Mouse (Mus musculus) erythroid progenitor cell, adult 5-6 weeks (primary cell): ENCODE results near the gene Uqcc1. TPM values are rescaled to one million over a fixed set of nuclear protein-coding genes. Genes with fewer than 3 reads are reported as not detected.

Source experiments
- ATAC-seq: replicated peaks from 2 replicates; pipeline ENCODE4 v1.8.0; 2016; ENCODE audit warnings: moderate number of reproducible peaks, mild to moderate bottlenecking, moderate TSS enrichment, inconsistent platforms; ENCODE audit not compliant: poor library complexity, low FRiP score, severe bottlenecking
- total RNA-seq, 2 experiments: library from RNA; stranded (forward) in 1 of 2; stranded (reverse) in 1 of 2; fragments of 150-400 nt in 1 of 2; fragments of 186-747, 209-891 nt in 1 of 2; gene quantifications; 2 replicates each; pipeline versions ENCODE4 v1.2.3 to v1.2.4; 2015 to 2017; ENCODE audit warnings: low replicate concordance in 2 of 2

Uqcc1 gene
- total RNA-seq (2015; ENCODE audit: low replicate concordance) (1.7 and 7.6 TPM in 2 replicates), total RNA-seq (2017; ENCODE audit: low replicate concordance) (2.3 and 2.6 TPM in 2 replicates)

GRCm38 (mm10) chr2:155929531-155930442 lies at the start of gene Uqcc1:
Gene Uqcc1 (minus strand): TSS chr2:155930310.
- ATAC-seq: peak; percentile 94

GRCm38 (mm10) chr2:155979328-155979991 lies 49.4 kb upstream of the Uqcc1 start:
- ATAC-seq: no peak

- no peak for ATAC-seq
These were observed 44.1 kb upstream of the Uqcc1 start for GRCm38 (mm10) chr2:155974087-155974731.

- ATAC-seq: no peak
These were observed 43.2 kb upstream of the Uqcc1 start for GRCm38 (mm10) chr2:155973348-155973747.

- ATAC-seq: no peak
These were observed 32.9 kb upstream of the Uqcc1 start for GRCm38 (mm10) chr2:155962991-155963390.

- no peak for ATAC-seq
These were observed 31.8 kb upstream of the Uqcc1 start for GRCm38 (mm10) chr2:155961862-155962261.

- ATAC-seq: no peak
These were observed 29.9 kb upstream of the Uqcc1 start for GRCm38 (mm10) chr2:155959981-155960380.

GRCm38 (mm10) chr2:155956134-155957059 lies 26.3 kb upstream of the Uqcc1 start, which contains the start of gene Cep250:
Gene Cep250 (plus strand): TSS chr2:155956458.
- ATAC-seq: peak; percentile 98

- ATAC-seq: no peak
These were observed 21.9 kb upstream of the Uqcc1 start for GRCm38 (mm10) chr2:155952006-155952405.

GRCm38 (mm10) chr2:155949362-155949761 lies 19.3 kb upstream of the Uqcc1 start:
- no peak for ATAC-seq

- ATAC-seq: peak; percentile 53; the same call in 1 of the 2 replicates
These were observed 17.4 kb upstream of the Uqcc1 start for GRCm38 (mm10) chr2:155947390-155948002.

GRCm38 (mm10) chr2:155946499-155946898 lies 16.4 kb upstream of the Uqcc1 start:
- ATAC-seq: no peak

- peak; percentile 45 for ATAC-seq
These were observed 16.0 kb upstream of the Uqcc1 start for GRCm38 (mm10) chr2:155946069-155946468.

- ATAC-seq: no peak
These were observed 15.5 kb upstream of the Uqcc1 start for GRCm38 (mm10) chr2:155945580-155945979.

- ATAC-seq: no peak
These were observed 15.0 kb upstream of the Uqcc1 start, which contains the start of gene Gdf5 for GRCm38 (mm10) chr2:155945124-155945523. Gene Gdf5 (minus strand): TSS chr2:155945367.

- no peak for ATAC-seq
These were observed 14.6 kb upstream of the Uqcc1 start for GRCm38 (mm10) chr2:155944685-155945084.

- no peak for ATAC-seq
These were observed 13.4 kb upstream of the Uqcc1 start for GRCm38 (mm10) chr2:155943463-155943862.

- ATAC-seq: no peak
These were observed 11.8 kb upstream of the Uqcc1 start for GRCm38 (mm10) chr2:155941697-155942442.
